Mouse (Mus musculus) small intestine, adult 2 months (tissue): ENCODE results near the gene Glis1. TPM values are rescaled to one million over a fixed set of nuclear protein-coding genes. Genes with fewer than 3 reads are reported as not detected.

ENCODE experiments used
- H3K27ac ChIP-seq: fragments of 200-500 bp; 2 replicates; pipeline ENCODE4 v1.5.1; 2012; ENCODE audit warnings: low read depth, low read length, control low read depth, inconsistent platforms; ENCODE audit not compliant: insufficient read depth
- H3K27me3 ChIP-seq: fragments of 200-500 bp; 2 replicates; pipeline ENCODE4 v1.6.1; 2012; ENCODE audit warnings: mild to moderate bottlenecking, moderate library complexity, low read length, inconsistent platforms; ENCODE audit not compliant: control insufficient read depth, insufficient read depth
- H3K36me3 ChIP-seq: fragments of 200-500 bp; 2 replicates; pipeline ENCODE4 v1.6.1; 2012; ENCODE audit warnings: mild to moderate bottlenecking, low read length, control low read depth, inconsistent platforms; ENCODE audit not compliant: control insufficient read depth, insufficient read depth
- H3K4me1 ChIP-seq: fragments of 200-500 bp; 2 replicates; pipeline ENCODE4 v1.6.1; 2012; ENCODE audit warnings: low read length, inconsistent platforms, mixed read lengths; ENCODE audit not compliant: control insufficient read depth, insufficient read depth, insufficient read length
- H3K4me3 ChIP-seq: fragments of 200-500 bp; 2 replicates; pipeline ENCODE4 v1.5.1; 2012; ENCODE audit warnings: low read depth, mild to moderate bottlenecking, control low read depth, inconsistent platforms, low read length, moderate library complexity
- CTCF ChIP-seq: fragments of 200-500 bp; IDR thresholded peaks from 2 replicates; pipeline ENCODE4 v1.5.1; 2012; ENCODE audit warnings: low read depth, mild to moderate bottlenecking, control low read depth, inconsistent platforms, low read length, moderate library complexity, mixed read lengths; ENCODE audit not compliant: insufficient replicate concordance, insufficient read length; ENCODE audit errors: extremely low read depth
- POLR2A ChIP-seq: fragments of 200-500 bp; IDR thresholded peaks from 2 replicates; pipeline ENCODE4 v1.6.1; 2012; ENCODE audit warnings: low read depth, mild to moderate bottlenecking, control low read depth, inconsistent platforms, low read length, moderate library complexity
- WGBS: fragments of 180-500 bp; shearing (Covaris S2); methylation state at CpG from one replicate; pipeline ENCODE4 v1.1.7; 2018; 5-methylcytosine and 5-hydroxymethylcytosine counted together
- polyA plus RNA-seq: library from polyadenylated mRNA; depleted of rRNA; stranded (reverse); fragments of >200 nt; gene quantifications from 2 replicates; pipeline ENCODE4 v1.2.3, GENCODE M21; 2012

Glis1 gene
- polyA plus RNA-seq, 1 experiment = 1.0 TPM

GRCm38 (mm10) chr4:107576742-107577141, 142.4 kb downstream of the Glis1 start:
- no peak overlapping the region for H3K27ac ChIP-seq
- peaks cover 3% of the 10 kb centered on the region; the same call in 1 of the 2 replicates for H3K4me1 ChIP-seq
- no peak overlapping the region for H3K4me3 ChIP-seq
- H3K36me3 ChIP-seq = no peaks in the 10 kb centered on the region
- 23% methylated on average over 6 of the region's 6 CpGs for WGBS
- TF ChIP-seq POLR2A = no peak
- no peak for TF ChIP-seq CTCF
- no peaks in the 10 kb centered on the region for H3K27me3 ChIP-seq

GRCm38 (mm10) chr4:107577146-107577839, 142.9 kb downstream of the Glis1 start:
- no peaks in the 10 kb centered on the region for H3K27me3 ChIP-seq
- H3K27ac ChIP-seq = no peak overlapping the region
- TF ChIP-seq POLR2A (no peak), CTCF (no peak)
- no peaks in the 10 kb centered on the region for H3K36me3 ChIP-seq
- H3K4me3 ChIP-seq = no peak overlapping the region
- H3K4me1 ChIP-seq = peaks cover 3% of the 10 kb centered on the region; the same call in 1 of the 2 replicates
- WGBS = 64% methylated on average over 12 of the region's 12 CpGs

- 84% methylated on average over 11 of the region's 11 CpGs for WGBS
- H3K4me3 ChIP-seq = no peak overlapping the region
- TF ChIP-seq CTCF (no peak), POLR2A (no peak)
- no peak overlapping the region for H3K27ac ChIP-seq
- H3K4me1 ChIP-seq = peaks cover 3% of the 10 kb centered on the region; the same call in 1 of the 2 replicates
- no peaks in the 10 kb centered on the region for H3K36me3 ChIP-seq
- no peaks in the 10 kb centered on the region for H3K27me3 ChIP-seq
Measured at GRCm38 (mm10) chr4:107580883-107581282, 146.5 kb downstream of the Glis1 start.

- peaks cover 6% of the 10 kb centered on the region; the same call in 1 of the 2 replicates for H3K4me1 ChIP-seq
- H3K4me3 ChIP-seq = no peak overlapping the region
- TF ChIP-seq POLR2A (no peak), CTCF (no peak)
- no peaks in the 10 kb centered on the region for H3K36me3 ChIP-seq
- no peak overlapping the region for H3K27ac ChIP-seq
- no peaks in the 10 kb centered on the region for H3K27me3 ChIP-seq
- 25% methylated on average over 5 of the region's 5 CpGs for WGBS
Measured at GRCm38 (mm10) chr4:107586391-107586790, 152.0 kb downstream of the Glis1 start.

GRCm38 (mm10) chr4:107588637-107589036, 154.2 kb downstream of the Glis1 start:
- 84% methylated on average over 7 of the region's 7 CpGs for WGBS
- TF ChIP-seq CTCF (no peak), POLR2A (no peak)
- no peaks in the 10 kb centered on the region for H3K36me3 ChIP-seq
- no peak overlapping the region for H3K27ac ChIP-seq
- H3K27me3 ChIP-seq = no peaks in the 10 kb centered on the region
- H3K4me1 ChIP-seq = peaks cover 6% of the 10 kb centered on the region; the same call in 1 of the 2 replicates
- no peak overlapping the region for H3K4me3 ChIP-seq

GRCm38 (mm10) chr4:107589046-107589445, 154.7 kb downstream of the Glis1 start:
- Histone ChIP-seq H3K36me3 (no peaks in the 10 kb centered on the region), H3K27ac (no peak overlapping the region), H3K4me1 (peaks cover 6% of the 10 kb centered on the region; the same call in 1 of the 2 replicates), H3K27me3 (no peaks in the 10 kb centered on the region), H3K4me3 (no peak overlapping the region)
- no peak for TF ChIP-seq CTCF
- 81% methylated on average over 8 of the region's 8 CpGs for WGBS

GRCm38 (mm10) chr4:107590805-107591534, 156.6 kb downstream of the Glis1 start:
- Histone ChIP-seq H3K4me3 (no peak overlapping the region), H3K36me3 (no peaks in the 10 kb centered on the region), H3K4me1 (peaks cover 5% of the 10 kb centered on the region; the same call in 1 of the 2 replicates), H3K27ac (no peak overlapping the region), H3K27me3 (no peaks in the 10 kb centered on the region)
- TF ChIP-seq CTCF (no peak), POLR2A (no peak)
- 59% methylated on average over 14 of the region's 14 CpGs for WGBS
